Mouse (Mus musculus) B cell, adult 2 months (primary cell): ENCODE measurements around the gene 5031439G07Rik.

Experiments used
- DNase-seq, 2 experiments: peaks; one replicate each; pipeline ENCODE4 v3.0.0; 2022

The 5031439G07Rik gene

GRCm38 (mm10) chr15:84994498-84994897 is 6.1 kb upstream of the 5031439G07Rik start:
- no peak for DNase-seq

- no peak for DNase-seq
Measured at GRCm38 (mm10) chr15:84989771-84990170, 1.4 kb upstream of the 5031439G07Rik start.

- no peak for DNase-seq
Measured at GRCm38 (mm10) chr15:84989098-84989497, 747 bp upstream of the 5031439G07Rik start.

GRCm38 (mm10) chr15:84987020-84987815 is 1.1 kb downstream of the 5031439G07Rik start:
- DNase-seq: peak; percentile 40 to 51

- peak; percentile 68 to 72 for DNase-seq
Measured at GRCm38 (mm10) chr15:84986171-84987019, 2.0 kb downstream of the 5031439G07Rik start.

GRCm38 (mm10) chr15:84985516-84986160 is 2.7 kb downstream of the 5031439G07Rik start:
- DNase-seq: no peak

GRCm38 (mm10) chr15:84983721-84984120 is 4.6 kb downstream of the 5031439G07Rik start:
- no peak for DNase-seq

- peak in 1 of 2 experiments; percentile 23 for DNase-seq
Measured at GRCm38 (mm10) chr15:84982888-84983287, 5.5 kb downstream of the 5031439G07Rik start.

GRCm38 (mm10) chr15:84981609-84982313 is 6.6 kb downstream of the 5031439G07Rik start:
- DNase-seq: peak in 1 of 2 experiments; percentile 24

- DNase-seq: no peak
Measured at GRCm38 (mm10) chr15:84975729-84976128, 12.6 kb downstream of the 5031439G07Rik start.

- no peak for DNase-seq
Measured at GRCm38 (mm10) chr15:84973544-84973871, 14.8 kb downstream of the 5031439G07Rik start.

- no peak for DNase-seq
Measured at GRCm38 (mm10) chr15:84972860-84973543, 15.3 kb downstream of the 5031439G07Rik start.

- DNase-seq: peak; percentile 38 to 43
Measured at GRCm38 (mm10) chr15:84968534-84968933, 19.8 kb downstream of the 5031439G07Rik start.

- DNase-seq: peak; percentile 74 to 75
Measured at GRCm38 (mm10) chr15:84965575-84966360, 22.6 kb downstream of the 5031439G07Rik start.

- peak in 1 of 2 experiments; percentile 13 for DNase-seq
Measured at GRCm38 (mm10) chr15:84964771-84965170, 23.6 kb downstream of the 5031439G07Rik start.

- DNase-seq: no peak
Measured at GRCm38 (mm10) chr15:84962518-84962917, 25.8 kb downstream of the 5031439G07Rik start.

- DNase-seq: no peak
Measured at GRCm38 (mm10) chr15:84960692-84961091, 27.7 kb downstream of the 5031439G07Rik start.

GRCm38 (mm10) chr15:84959891-84960290 is 28.5 kb downstream of the 5031439G07Rik start:
- DNase-seq: no peak

GRCm38 (mm10) chr15:84958331-84958730 is 30.0 kb downstream of the 5031439G07Rik start:
- no peak for DNase-seq

GRCm38 (mm10) chr15:84957851-84958250 is 30.5 kb downstream of the 5031439G07Rik start:
- DNase-seq: no peak

- DNase-seq: no peak
Measured at GRCm38 (mm10) chr15:84953259-84953658, 35.1 kb downstream of the 5031439G07Rik start.
